Mouse (Mus musculus) cortical plate, adult 2 months (tissue): ENCODE results near the gene Guca2a.

ENCODE experiments used
- CTCF ChIP-seq: fragments of 200-500 bp; IDR thresholded peaks from 2 replicates; pipeline ENCODE4 v1.5.1; 2011; ENCODE audit warnings: mild to moderate bottlenecking, control low read depth, low read length; ENCODE audit not compliant: insufficient read depth; ENCODE audit errors: extremely low read depth
- POLR2A ChIP-seq: fragments of 200-500 bp; IDR thresholded peaks from 2 replicates; pipeline ENCODE4 v1.6.1; 2011; ENCODE audit warnings: mild to moderate bottlenecking, low read length, control low read depth; ENCODE audit not compliant: insufficient read depth; ENCODE audit errors: extremely low read depth

- TF ChIP-seq POLR2A (no peak), CTCF (no peak)
Observed at GRCm38 (mm10) chr4:119669356-119670209, 32.1 kb downstream of the Guca2a start.
